19 mouse cellular contexts compared by ENCODE assay signal in genomic region chr8:70615281-70615680, GRCm38 (mm10). TPM values are rescaled to one million over a fixed set of nuclear protein-coding genes. Genes with fewer than 3 reads are reported as not detected.
A peak's percentile ranks its signal among the peaks of the same experiment; 100 is the strongest.
DNase-seq lines count a peak whose midpoint lies in the region; ATAC-seq lines count a peak whose summit lies in the region.
"Had no signal": no experiment of that assay in that cellular context is flagged by ENCODE, and none has a peak within 500 bp of the region (broad histone marks: within the 10 kb centered on the region; RNA-seq: fewer than 3 reads in every experiment).

No protein-coding gene starts in this region.

- no peaks in the 10 kb centered on the region for H3K36me3 ChIP-seq in liver, embryonic 11.5 days (ENCODE audit: control insufficient read depth, insufficient read depth, low read length)
- no peaks in the 10 kb centered on the region for H3K36me3 ChIP-seq in liver, embryonic 13.5 days
- H3K36me3 ChIP-seq: embryonic facial prominence, embryonic 13.5 days; heart, embryonic 13.5 days; hindbrain, embryonic 13.5 days had no signal

- DNase-seq in liver, embryonic 11.5 days (ENCODE audit: low spot score) = no peak
- DNase-seq in liver = no peak
- peak; percentile 10 for DNase-seq in thymus, postnatal 4 days
- no peak for DNase-seq in thymus, postnatal 0 days (ENCODE audit: low spot score)
- no peak for DNase-seq in liver, embryonic 13.5 days
- no peak for DNase-seq in retina, postnatal 1 day
- no peak for DNase-seq in urinary bladder, postnatal 10 days (ENCODE audit: low spot score)
- DNase-seq: adrenal gland, adult 2 months; adrenal gland, postnatal 25 days; cerebellum, adult 11 months; cerebellum, adult 9-10 months; cerebellum, postnatal 36 days; forebrain, postnatal 0 days; gastrocnemius, postnatal 25 days had no signal

- H3K9ac ChIP-seq in liver, embryonic 11.5 days (ENCODE audit: low read depth, low read length) = no peak overlapping the region
- peak overlapping the region; percentile 16; the same call in 1 of the 2 replicates for H3K9ac ChIP-seq in liver, embryonic 13.5 days
- H3K9ac ChIP-seq: forebrain, embryonic 13.5 days; forebrain, postnatal 0 days; heart, embryonic 13.5 days had no signal

- no peaks in the 10 kb centered on the region for H3K9me3 ChIP-seq in liver, embryonic 11.5 days (ENCODE audit: control insufficient read depth, low read length)
- H3K9me3 ChIP-seq in liver, embryonic 13.5 days (replicated peaks) = no peaks in the 10 kb centered on the region
- H3K9me3 ChIP-seq: embryonic facial prominence, embryonic 13.5 days; forebrain, embryonic 13.5 days; heart, embryonic 13.5 days; hindbrain, embryonic 13.5 days had no signal

- H3K4me2 ChIP-seq in liver, embryonic 11.5 days = no peak overlapping the region
- no peak overlapping the region for H3K4me2 ChIP-seq in liver, embryonic 13.5 days
- H3K4me2 ChIP-seq: embryonic facial prominence, embryonic 13.5 days; forebrain, embryonic 13.5 days; heart, embryonic 13.5 days; hindbrain, embryonic 13.5 days had no signal

- no peak for ATAC-seq in liver, embryonic 11.5 days (replicated peaks; ENCODE audit: low FRiP score)
- no peak for ATAC-seq in liver, embryonic 13.5 days (ENCODE audit: low read depth)
- ATAC-seq: forebrain, embryonic 13.5 days; forebrain, postnatal 0 days; hindbrain, postnatal 0 days had no signal

- no peaks in the 10 kb centered on the region for H3K27me3 ChIP-seq in liver, embryonic 11.5 days (replicated peaks; ENCODE audit: control insufficient read depth, insufficient read depth, low read length)
- H3K27me3 ChIP-seq in liver, embryonic 13.5 days = no peaks in the 10 kb centered on the region

- peaks cover 46% of the 10 kb centered on the region for H3K4me1 ChIP-seq in liver, embryonic 11.5 days (replicated peaks; ENCODE audit: control insufficient read depth, insufficient read depth, low read length)
- H3K4me1 ChIP-seq in liver, embryonic 13.5 days (replicated peaks) = peaks cover 87% of the 10 kb centered on the region

- H3K4me3 ChIP-seq in liver, embryonic 11.5 days (ENCODE audit: low read depth, low read length) = no peak overlapping the region
- H3K4me3 ChIP-seq in liver, embryonic 13.5 days (replicated peaks) = no peak overlapping the region
- H3K4me3 ChIP-seq: embryonic facial prominence, embryonic 13.5 days; forebrain, embryonic 13.5 days; heart, embryonic 13.5 days; hindbrain, embryonic 13.5 days had no signal

- H3K27ac ChIP-seq in liver, embryonic 11.5 days (ENCODE audit: low read depth, low read length) = peak overlapping the region; percentile 38
- peak overlapping the region; percentile 68 for H3K27ac ChIP-seq in liver, embryonic 13.5 days
- H3K27ac ChIP-seq: embryonic facial prominence, embryonic 13.5 days; forebrain, embryonic 13.5 days; heart, embryonic 13.5 days; hindbrain, embryonic 13.5 days; hindbrain, postnatal 0 days had no signal

- WGBS in liver, embryonic 11.5 days = 85% methylated on average over 8 of the region's 8 CpGs
- WGBS in liver, embryonic 13.5 days (ENCODE audit: insufficient replicate concordance) = 82% methylated on average over 8 of the region's 8 CpGs

RNA-seq across cellular contexts. Expression of gene Lrrc25, which starts 0.7 kb away (rescaled TPM):
- polyA plus RNA-seq in liver, embryonic 11.5 days (2014; fragmentation: Nextera tagmentation; extraction: Ambion mirVana) = 4.5 and 5.3 TPM in 2 replicates
- polyA plus RNA-seq in thymus, postnatal 0 days (2015; fragmentation: Nextera tagmentation; extraction: Ambion mirVana) = 4.7 and 5.8 TPM in 2 replicates
- 5.4 and 5.6 TPM in 2 replicates for polyA plus RNA-seq in liver, embryonic 13.5 days (2015; fragmentation: Nextera tagmentation; extraction: Ambion mirVana)

RNA-seq across cellular contexts. Expression of gene Ssbp4, which starts 6.6 kb away (rescaled TPM):
- polyA plus RNA-seq in liver, embryonic 11.5 days (2014; fragmentation: Nextera tagmentation; extraction: Ambion mirVana) = 144 and 173 TPM in 2 replicates
- polyA plus RNA-seq in thymus, postnatal 0 days (2015; fragmentation: Nextera tagmentation; extraction: Ambion mirVana) = 135 and 142 TPM in 2 replicates
- 54.2 and 62.4 TPM in 2 replicates for polyA plus RNA-seq in liver, embryonic 13.5 days (2015; fragmentation: Nextera tagmentation; extraction: Ambion mirVana)

RNA-seq across cellular contexts. Expression of gene Gdf15, which starts 17.0 kb away (rescaled TPM):
- polyA plus RNA-seq in liver, embryonic 11.5 days (2014; fragmentation: Nextera tagmentation; extraction: Ambion mirVana) = 4.2 and 4.9 TPM in 2 replicates
- 1.2 and 1.4 TPM in 2 replicates for polyA plus RNA-seq in thymus, postnatal 0 days (2015; fragmentation: Nextera tagmentation; extraction: Ambion mirVana)
- 3.9 and 4.1 TPM in 2 replicates for polyA plus RNA-seq in liver, embryonic 13.5 days (2015; fragmentation: Nextera tagmentation; extraction: Ambion mirVana)

RNA-seq across cellular contexts. Expression of gene Isyna1, which starts 21.1 kb away (rescaled TPM):
- polyA plus RNA-seq in liver, embryonic 11.5 days (2014; fragmentation: Nextera tagmentation; extraction: Ambion mirVana) = 177 and 188 TPM in 2 replicates
- 78.9 and 88.4 TPM in 2 replicates for polyA plus RNA-seq in thymus, postnatal 0 days (2015; fragmentation: Nextera tagmentation; extraction: Ambion mirVana)
- 82.8 and 84.9 TPM in 2 replicates for polyA plus RNA-seq in liver, embryonic 13.5 days (2015; fragmentation: Nextera tagmentation; extraction: Ambion mirVana)

RNA-seq across cellular contexts. Expression of gene Pgpep1, which starts 44.9 kb away (rescaled TPM):
- polyA plus RNA-seq in liver, embryonic 11.5 days (2014; fragmentation: Nextera tagmentation; extraction: Ambion mirVana) = 33.7 and 34.6 TPM in 2 replicates
- polyA plus RNA-seq in thymus, postnatal 0 days (2015; fragmentation: Nextera tagmentation; extraction: Ambion mirVana) = 33.2 and 43.0 TPM in 2 replicates
- 17.9 and 19.5 TPM in 2 replicates for polyA plus RNA-seq in liver, embryonic 13.5 days (2015; fragmentation: Nextera tagmentation; extraction: Ambion mirVana)
